Mouse (Mus musculus): ENCODE data around the gene Afg1l.

Gene Afg1l

DNA sequence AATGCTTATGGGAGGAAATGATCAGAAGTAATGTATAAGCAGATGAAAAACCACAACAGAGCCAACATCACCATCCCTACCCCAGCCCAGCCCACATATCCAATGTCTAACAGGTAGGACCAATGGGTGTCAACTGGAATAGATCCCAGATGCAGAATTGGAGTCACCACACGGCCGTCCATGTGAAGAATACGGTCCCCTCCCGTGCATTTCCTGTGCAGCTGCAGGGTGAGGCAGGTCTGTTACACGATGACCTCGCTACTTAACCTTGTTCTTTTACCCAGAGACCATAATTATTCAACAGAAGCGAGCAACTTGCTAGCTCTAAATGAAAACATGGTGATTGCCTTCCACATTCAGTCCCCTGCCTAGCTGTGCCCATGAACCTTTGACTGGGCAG, 178.4 kb downstream of the Afg1l start:
- no peak for DNase-seq (ENCODE audit: low read depth, low spot score)

DNA sequence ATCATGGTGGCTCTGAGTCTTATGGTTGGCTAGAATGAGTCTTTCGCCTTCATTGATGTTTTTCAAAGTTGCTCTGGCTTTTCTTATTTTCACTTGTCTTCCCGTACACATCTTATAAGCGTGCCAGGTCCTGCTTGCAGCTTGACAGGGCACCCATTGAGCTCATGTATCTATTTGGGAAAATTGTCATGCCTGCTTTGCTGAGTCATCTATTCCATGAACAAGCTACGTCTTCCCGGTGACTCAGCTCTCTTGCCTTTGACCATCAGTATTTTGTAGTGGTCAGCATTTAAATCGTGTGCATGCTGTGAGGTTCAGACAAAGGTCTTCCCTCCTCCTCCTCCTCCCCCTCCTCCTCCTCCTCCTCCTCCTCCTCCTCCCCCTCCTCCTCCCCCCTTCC, 178.9 kb downstream of the Afg1l start:
- no peak for DNase-seq (ENCODE audit: low read depth, low spot score)

DNA sequence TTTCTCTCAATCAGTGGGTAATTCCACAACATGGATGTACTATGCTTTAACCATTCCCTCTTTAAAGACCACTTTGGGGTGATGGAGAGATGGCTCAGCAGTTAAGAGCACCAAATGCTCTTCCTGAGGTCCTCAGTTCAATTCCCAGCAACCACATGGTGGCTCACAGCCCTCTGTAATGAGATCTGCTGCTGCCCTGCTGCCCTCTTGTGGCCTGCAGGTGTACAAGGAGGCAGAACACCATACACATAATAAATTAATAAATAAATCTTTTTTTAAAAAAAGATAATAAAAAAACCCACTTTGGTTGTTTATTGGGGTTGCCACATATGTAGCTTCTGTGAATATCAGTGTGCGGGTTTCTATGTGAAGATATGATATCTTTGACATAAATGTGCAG, 180.4 kb downstream of the Afg1l start:
- DNase-seq (ENCODE audit: low read depth, low spot score), result peak; percentile 57

DNA sequence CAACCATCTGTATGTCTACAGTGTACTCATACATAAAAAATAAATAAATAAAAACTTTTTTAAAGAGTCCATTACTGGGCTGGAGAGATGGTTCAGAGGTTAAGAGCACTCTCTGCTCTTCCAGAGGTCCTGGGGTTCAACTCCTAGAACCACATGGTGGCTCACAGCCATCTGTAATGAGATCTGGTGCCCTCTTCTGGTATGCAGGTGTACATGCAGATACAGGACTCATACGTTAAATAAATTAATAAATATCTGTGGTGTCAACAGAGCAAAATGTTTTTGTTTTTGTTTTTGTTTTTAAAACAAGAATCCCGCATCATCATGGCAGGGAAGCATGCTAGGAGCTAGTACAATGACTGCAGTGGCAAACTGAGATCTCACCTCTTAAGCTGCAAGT, 181.3 kb downstream of the Afg1l start:
- DNase-seq (ENCODE audit: low read depth, low spot score), result no peak

DNA sequence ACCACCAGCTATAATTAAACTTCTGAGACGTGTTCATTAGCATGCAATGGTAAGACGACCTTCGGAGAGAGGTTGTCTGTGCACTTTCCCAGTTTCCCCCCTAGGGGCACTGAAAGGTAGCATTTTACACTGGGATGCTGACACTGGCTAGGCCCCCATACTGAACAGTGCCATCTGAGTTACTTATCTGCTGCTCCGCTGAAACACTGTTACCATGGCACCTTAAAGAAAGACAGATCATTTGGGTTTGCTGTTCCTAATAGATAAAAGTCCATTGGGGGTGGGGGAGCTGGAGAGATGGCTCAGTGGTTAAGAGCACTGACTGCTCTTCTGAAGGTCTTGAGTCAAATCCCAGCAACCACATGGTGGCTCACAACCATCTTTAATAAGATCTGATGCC, 181.8 kb downstream of the Afg1l start:
- no peak for DNase-seq (ENCODE audit: low read depth, low spot score)

DNA sequence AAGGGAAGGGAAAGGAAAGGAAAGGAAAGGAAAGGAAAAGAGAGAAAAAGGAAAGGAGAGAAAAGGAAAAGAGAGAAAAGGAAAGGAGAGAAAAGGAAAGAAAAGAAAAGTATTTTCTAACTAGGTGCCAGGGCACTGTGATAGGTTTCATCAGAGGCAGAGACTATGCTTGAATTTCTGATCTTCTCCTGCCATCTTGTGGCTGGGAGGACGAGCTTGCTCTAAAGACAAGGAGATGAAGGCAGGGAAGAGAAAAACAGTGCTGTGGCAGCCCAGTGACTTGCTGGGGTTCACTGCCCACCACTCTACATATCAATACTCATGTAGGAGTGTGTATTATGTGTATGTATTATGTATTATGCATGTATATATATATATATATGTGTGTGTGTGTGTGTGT, 183.3 kb downstream of the Afg1l start:
- peak; percentile 50 for DNase-seq (ENCODE audit: low read depth, low spot score)

DNA sequence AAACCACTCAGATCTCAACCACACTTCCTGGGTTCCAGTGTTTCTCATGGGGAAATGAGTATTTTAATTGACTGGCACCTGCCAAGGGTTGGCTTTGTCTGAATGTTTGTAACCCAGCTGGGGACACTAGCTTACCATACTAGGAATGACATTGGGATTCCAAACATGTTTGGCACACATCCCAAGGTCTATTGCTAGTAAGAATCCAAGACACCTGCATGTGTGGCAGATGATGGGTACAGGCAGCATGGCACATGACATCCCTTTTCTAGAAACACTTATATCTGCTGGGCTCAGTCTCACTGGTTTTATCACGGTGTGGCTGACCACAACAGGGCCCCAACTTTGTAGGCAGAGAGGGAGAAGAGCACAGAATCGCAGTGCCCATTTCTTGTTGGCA, 184.0 kb downstream of the Afg1l start:
- DNase-seq (ENCODE audit: low read depth, low spot score), result no peak

DNA sequence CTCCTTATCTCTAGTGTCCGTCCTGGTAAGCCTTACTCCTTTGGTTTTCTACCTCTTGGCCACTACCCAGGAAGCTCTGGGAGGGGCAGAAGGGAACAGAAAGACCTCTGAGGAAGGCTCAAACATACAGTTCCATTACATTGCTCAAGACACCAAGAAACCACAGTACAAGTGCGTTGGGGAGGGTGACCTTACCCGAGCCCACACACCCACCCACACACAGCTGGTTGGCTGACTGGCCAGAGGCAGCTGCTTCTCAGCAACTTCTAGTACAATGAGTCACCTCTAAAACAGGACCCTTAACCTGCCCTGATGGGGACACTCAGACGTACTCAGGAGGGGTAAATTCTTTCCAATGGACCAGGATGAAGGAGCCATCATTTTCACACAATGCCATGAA, 184.5 kb downstream of the Afg1l start:
- no peak for DNase-seq (ENCODE audit: low read depth, low spot score)

DNA sequence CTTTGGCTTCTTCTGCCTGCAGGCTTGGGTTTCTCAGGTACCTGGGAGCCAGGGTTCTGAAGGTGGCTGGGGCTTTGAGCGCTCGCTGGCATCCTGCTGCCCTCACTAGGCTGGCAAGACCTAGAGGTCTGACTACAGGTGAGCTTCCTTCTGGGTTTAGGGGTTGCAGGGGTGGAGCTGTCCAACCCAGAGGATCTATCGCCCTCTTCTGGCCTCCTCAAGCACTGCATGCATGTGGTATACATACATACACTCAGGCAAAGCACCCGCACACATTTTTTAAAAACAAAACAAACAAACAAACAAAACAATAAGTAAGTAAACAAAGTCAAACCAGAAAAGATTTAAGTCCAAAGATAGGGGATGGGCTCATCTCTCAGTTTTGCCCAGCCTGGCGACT, 187.0 kb downstream of the Afg1l start:
- DNase-seq (ENCODE audit: low read depth, low spot score), result peak; percentile 70

DNA sequence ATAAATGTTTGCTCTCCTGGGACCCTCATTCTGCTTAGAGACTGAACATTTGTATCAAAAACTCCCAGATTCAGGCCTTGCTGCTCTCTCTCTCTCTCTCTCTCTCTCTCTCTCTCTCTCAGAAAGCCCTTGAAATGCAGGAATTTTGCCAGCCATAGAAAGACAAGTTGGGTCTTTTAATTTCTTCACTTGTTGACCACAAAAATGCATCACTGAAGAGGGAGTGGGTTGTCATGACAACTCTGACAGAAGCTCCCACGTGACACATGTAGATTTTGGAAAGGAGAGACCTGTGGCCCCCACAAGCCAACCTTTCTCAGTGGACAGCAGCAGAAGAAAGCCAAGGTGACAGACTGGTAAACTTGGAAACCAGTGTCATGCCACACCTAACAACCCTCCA, 190.7 kb downstream of the Afg1l start:
- peak; percentile 51 for DNase-seq (ENCODE audit: low read depth, low spot score)

DNA sequence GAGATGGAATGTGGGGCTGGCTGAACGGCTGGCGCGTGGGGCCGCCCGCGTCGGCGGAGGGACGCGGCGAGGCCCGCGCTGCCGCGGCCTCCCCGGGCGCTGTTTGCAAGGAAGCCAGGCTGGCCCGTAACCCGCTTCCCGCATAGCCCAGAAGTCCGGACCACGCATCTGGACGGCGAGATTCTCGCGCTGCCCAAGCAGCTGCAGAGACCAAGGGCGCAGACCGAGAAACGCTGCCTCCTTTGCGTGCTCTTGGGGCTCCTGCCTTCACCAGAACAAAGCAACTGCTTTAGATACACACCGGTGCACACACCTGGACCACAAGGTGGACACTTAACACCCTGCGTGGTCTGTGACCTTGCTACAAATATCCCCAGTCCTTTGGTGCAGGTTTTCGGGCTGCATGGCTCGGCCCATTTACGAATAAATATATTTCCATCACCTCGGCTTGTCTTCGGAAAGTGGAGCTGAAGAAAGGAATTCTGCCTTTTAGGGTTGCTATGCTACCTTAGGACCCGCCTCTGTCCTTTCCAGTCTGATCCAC, 200.0 kb downstream of the Afg1l start:
- no peak for DNase-seq (ENCODE audit: low read depth, low spot score)

DNA sequence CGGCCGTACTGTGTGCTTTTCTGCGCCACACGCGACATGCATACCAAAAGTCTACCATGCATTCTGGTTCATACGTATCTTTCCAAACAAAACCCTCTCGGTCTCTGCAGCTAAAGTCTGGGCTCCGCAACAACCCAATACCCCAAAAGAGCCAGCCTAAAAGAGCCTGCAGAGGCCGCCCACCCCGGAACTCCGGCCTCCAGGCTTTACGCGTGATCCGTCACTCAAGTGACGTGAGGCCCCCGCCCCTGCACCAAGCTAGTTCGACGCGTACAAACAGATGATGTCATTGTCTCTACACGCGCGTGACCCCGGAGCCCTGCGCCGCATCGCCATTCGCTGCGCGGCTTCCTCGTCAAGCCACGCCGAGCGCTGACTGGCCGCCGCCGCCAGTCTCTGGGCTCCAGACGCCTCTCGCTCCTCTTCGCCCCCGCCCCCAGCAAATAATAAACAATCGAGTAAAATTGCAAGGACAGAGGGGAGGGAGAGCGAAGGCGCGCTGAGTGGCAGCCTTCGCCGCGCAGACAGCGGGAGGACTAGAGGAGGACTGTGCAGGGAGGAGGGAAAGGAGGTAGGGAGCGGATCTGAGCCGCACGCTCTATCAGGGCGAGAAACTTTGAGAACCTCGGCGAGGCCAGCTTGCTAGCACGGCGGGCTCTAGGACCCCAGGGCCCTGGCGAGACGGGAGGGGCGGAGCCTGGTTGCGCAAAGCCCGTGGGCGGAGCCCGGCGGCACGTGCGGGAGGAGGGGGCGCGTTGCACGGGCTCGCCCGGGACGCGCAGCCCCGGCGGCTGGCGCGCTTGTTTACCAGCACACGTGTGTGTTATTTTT, 200.7 kb downstream of the Afg1l start:
- peak; percentile 99 for DNase-seq (ENCODE audit: low read depth, low spot score)

DNA sequence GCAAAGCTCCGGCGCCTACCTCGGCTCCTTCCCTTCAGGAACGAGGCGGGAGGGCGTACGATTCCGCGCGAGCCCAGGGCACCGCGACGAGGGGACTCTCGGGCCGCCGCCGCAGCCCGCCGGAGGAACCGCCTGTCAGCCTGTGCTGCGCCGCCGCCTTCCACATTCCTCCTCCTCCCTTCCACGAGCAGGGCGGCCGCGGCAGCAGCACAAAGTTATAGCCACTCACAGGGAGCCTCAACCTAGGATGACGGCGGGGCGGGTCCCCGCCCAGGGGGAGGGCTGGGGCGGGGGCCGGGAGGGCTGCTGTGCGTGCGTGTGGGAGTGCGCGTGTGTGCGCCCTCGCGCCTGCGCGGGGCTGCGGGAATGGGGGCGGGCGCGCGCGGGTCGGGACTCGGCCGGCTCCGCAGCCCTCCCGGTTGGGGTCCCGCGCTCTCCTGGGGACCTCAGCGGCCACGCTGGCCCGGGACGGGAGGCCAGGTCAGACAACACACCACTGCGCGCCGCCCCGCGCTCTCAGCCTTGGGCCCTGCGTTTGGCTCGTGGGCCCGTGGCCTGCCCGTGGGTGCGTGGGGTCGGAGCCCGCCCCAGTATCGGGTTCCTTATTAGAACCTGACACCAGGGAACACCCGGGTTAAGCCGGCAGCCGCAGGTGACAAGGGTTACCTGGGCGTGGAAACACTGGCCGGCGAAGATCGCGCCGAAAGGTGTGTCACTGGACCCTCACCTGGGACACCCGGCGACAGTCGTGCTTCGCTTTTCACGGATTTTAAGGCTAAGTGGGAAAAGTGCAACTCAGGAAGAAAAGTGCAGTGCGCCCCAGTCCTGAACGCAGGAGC, 201.6 kb downstream of the Afg1l start, which contains the start of gene Foxo3:
Gene Foxo3, minus strand, starts transcription at position 249 of the 839 bp plus-strand sequence.
- DNase-seq (ENCODE audit: low read depth, low spot score), result peak; percentile 92

DNA sequence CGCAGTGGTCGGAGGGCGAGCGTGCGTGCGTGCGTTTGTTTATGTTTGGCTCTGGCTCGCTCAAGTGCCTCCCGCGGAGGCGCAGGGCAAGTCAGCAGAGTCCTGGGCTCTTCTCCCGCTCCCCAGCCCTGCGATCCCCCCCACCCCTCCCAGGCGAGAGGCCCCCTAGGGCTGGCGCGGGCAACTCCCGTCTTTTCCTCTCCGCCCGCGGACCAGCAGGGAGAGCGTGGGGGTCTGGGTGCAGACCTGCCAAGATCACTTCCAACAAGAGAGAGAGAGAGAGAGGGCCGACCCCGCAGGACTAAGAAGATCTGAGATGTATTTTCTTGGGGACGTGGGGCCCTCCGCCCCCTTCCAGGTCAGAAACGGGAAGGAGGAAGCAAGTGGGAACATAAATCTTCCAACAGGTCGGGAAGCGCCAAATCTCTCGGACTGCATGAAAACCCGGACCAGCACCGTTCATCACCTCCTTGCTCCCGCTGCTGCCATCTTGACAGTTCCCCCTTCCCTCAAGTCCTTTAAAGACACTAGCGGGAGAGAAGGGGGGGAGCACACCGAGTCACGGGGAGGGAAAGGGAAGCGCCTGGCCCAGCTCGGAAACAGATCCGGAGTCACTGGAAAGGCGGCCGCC, 202.4 kb downstream of the Afg1l start:
- DNase-seq (ENCODE audit: low read depth, low spot score), result peak; percentile 74

DNA sequence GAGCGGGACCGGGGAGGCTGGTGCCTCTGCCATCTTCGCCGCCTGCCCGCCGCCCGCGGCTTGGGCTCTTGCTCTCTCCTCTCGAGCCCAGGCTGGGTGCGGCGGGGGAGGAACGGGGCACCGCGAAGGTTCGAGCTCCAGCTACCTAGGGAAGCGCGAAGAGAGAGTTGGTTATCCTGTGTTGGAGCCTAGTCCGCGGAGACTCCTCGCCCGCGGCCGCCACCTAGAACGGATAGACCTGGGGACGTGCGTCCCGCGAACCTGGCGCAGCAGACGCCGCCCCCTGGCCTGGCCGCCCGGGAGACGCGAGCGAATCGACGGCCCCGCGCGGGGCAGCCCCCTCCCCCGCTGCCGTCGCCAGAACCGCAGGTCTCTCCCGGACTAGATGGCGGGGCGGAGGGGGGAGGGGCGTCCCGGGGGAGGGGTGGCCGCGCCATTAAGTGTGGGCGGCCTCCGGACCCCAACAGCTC, 202.9 kb downstream of the Afg1l start:
- peak; percentile 43 for DNase-seq (ENCODE audit: low read depth, low spot score)

DNA sequence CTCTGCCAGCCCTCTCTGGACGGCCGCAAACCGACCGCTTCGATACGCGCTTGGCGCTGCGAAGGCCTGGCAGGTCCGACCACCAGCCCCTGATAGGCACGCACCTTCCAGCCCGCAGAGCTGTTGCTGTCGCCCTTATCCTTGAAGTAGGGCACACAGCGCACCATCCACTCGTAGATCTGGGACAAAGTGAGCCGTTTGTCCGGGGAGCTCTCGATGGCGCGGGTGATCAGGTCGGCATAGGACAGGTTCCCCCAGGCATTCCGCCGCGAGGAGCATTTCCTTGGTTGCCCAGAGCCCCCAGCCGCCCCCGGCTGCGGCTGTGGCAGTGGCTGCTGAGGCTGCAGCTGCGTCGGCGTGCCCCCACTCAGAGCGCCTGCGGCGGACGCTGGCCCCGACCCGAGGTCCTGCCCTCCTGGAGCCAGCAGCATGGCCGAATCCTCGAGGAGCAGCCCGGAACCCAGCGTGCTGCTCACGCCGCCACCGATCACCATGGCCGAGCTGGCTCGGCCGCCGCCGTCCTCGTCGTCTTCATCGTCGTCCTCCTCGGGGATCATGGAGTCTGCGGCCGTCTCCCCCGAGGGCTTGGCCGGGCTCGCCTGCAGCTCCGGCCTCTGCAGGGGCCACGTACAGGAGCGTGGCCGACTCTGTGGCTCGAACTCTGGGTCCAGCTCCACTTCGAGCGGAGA, 203.5 kb downstream of the Afg1l start:
- DNase-seq (ENCODE audit: low read depth, low spot score), result no peak

DNA sequence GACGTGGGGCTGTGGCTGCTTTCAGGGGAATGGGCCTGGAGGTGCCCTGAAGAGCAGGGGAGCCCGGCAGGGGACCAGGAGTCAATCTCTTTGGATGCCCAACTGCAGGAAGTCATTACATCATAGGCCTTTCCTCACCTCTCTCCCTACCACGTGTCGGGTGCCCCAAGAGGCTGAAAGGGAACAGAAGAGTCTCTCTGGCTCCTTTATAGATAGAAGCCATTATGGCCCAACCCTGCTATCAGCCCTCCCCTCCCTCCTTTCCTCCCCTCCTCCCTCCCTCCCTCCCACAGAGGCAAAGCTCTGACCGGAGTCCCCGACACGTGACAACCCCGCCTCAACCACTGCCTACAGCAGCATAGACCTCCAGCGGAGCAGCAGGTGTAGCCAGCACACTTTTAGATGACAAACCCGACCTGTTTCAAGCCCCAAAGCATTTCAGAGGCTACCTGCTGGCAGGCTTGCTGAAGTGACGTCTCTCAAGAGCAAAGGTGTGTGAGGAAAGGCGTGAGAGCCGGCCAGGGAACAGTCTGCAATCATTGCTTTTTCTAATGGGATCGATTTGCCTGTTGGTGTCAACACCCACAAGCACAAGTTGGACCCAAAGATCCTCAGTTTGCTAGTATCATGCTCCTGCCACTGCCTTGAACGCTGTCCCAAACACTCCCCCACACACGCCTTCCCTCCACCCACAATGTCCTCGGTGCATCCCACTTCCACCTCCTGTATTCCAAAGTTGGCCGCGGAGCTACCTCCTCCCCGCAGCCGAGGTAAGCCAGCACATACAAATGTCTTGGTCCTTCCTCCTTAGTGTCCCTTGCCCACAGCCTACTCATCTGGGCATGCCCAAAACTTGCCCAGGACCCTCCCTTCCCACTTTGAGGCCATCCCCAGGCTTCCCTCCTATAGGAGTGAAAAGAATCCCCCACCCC, 204.3 kb downstream of the Afg1l start:
- peak; percentile 82 for DNase-seq (ENCODE audit: low read depth, low spot score)

DNA sequence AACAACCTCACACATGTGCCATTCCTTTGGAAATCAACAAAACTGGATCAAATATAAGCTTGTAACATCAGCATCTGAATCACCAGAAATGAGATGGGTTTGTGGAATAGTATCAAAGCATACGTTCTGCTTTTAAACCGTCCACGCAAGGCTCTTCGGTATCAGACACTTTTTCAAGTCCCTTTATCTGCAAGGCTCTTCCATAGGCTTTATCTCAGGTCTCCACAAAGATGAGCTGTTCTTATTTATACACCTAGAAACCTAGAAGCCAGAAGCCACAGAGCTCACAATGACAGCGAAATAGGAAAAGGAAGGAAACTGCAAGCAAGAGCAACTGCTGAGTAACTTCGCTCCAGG, 205.0 kb downstream of the Afg1l start:
- no peak for DNase-seq (ENCODE audit: low read depth, low spot score)

DNA sequence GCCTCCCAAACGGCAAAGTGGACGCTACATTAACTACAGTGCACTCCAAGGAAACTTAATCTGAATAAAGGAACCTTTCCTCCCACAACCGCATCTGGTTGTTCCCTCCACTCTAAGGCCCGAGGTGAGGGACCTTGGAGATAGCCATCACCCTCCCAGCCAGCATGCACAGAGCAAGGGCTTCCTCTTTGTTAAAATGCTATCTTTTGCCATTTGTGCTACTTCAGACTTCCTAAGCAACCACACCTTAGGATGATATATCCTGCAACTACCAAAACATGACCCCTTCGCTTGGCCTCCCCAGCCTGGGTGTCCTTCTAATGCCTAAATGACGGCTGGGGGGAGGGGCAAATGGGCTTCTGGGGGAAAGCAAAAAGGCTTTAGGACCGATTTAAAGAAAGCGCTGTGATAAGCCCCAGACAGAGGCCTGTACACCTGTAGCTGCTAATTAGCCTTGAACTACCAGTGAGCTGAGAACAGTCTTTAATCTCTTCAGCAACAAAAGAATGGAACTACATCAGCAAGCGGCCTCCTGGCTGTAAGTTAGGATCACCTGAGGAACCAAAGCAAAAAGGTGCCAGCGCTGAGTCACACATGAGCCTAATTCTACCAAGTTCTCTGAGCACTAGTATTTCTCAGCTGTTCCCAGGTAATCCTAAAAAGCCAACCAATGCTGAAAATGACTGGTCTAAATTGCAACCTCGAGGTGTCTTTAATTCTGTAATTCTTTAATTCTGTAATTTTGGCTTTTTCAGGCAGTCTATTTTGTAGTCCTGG, 206.7 kb downstream of the Afg1l start:
- DNase-seq (ENCODE audit: low read depth, low spot score), result no peak
